Mouse (Mus musculus) intestine, embryonic 16.5 days (tissue): ENCODE results near the gene Add3. TPM values are rescaled to one million over a fixed set of nuclear protein-coding genes. Genes with fewer than 3 reads are reported as not detected.

Experiments
- ATAC-seq: fragments of 200-750 bp; cut with Nextera tagmentation; 2 replicates; pipeline ENCODE4 v1.8.0; 2017; ENCODE audit warnings: moderate TSS enrichment, moderate library complexity
- H3K27ac ChIP-seq: fragments of 300-500 bp; sonication (generic); 2 replicates; pipeline ENCODE4 v1.5.1; 2014; ENCODE audit warnings: mild to moderate bottlenecking, low read length
- H3K27me3 ChIP-seq: fragments of 300-500 bp; sonication (generic); replicated peaks from 2 replicates; pipeline ENCODE4 v1.6.1; 2014; ENCODE audit warnings: low read length, control low read depth, mixed read lengths; ENCODE audit not compliant: control insufficient read depth, insufficient read depth
- H3K36me3 ChIP-seq: fragments of 300-500 bp; sonication (generic); 2 replicates; pipeline ENCODE4 v1.6.1; 2014; ENCODE audit warnings: low read length, control low read depth; ENCODE audit not compliant: control insufficient read depth, insufficient read depth
- H3K4me1 ChIP-seq: fragments of 300-500 bp; sonication (generic); 2 replicates; pipeline ENCODE4 v1.6.1; 2014; ENCODE audit warnings: low read length, control low read depth, mixed read lengths; ENCODE audit not compliant: control insufficient read depth, insufficient read depth
- H3K4me2 ChIP-seq: fragments of 300-500 bp; sonication (generic); 2 replicates; pipeline ENCODE4 v1.6.1; 2014; ENCODE audit warnings: low read depth, low read length, control low read depth
- H3K4me3 ChIP-seq: fragments of 300-500 bp; sonication (generic); 2 replicates; pipeline ENCODE4 v1.5.1; 2014; ENCODE audit warnings: mild to moderate bottlenecking, low read length
- H3K9ac ChIP-seq: fragments of 300-500 bp; sonication (generic); 2 replicates; pipeline ENCODE4 v1.6.1; 2014; ENCODE audit warnings: low read depth, low read length
- H3K9me3 ChIP-seq: fragments of 300-500 bp; sonication (generic); 2 replicates; pipeline ENCODE4 v1.6.1; 2016; ENCODE audit warnings: low read length, control low read depth; ENCODE audit not compliant: control insufficient read depth
- WGBS: fragments of 180-500 bp; shearing (Covaris S2); extraction: QIAGEN DNeasy Blood & Tissue Kit; methylation state at CpG from one replicate; pipeline ENCODE4 v1.1.7; 2014; 5-methylcytosine and 5-hydroxymethylcytosine counted together
- polyA plus RNA-seq: library from polyadenylated mRNA; unstranded; fragments of >200 nt; fragmentation: Nextera tagmentation; extraction: Ambion mirVana; gene quantifications from 2 replicates; pipeline ENCODE4 v1.2.1, GENCODE M21; 2015

Gene Add3
- polyA plus RNA-seq, 1 experiment from 2014 or later: 120 TPM

DNA sequence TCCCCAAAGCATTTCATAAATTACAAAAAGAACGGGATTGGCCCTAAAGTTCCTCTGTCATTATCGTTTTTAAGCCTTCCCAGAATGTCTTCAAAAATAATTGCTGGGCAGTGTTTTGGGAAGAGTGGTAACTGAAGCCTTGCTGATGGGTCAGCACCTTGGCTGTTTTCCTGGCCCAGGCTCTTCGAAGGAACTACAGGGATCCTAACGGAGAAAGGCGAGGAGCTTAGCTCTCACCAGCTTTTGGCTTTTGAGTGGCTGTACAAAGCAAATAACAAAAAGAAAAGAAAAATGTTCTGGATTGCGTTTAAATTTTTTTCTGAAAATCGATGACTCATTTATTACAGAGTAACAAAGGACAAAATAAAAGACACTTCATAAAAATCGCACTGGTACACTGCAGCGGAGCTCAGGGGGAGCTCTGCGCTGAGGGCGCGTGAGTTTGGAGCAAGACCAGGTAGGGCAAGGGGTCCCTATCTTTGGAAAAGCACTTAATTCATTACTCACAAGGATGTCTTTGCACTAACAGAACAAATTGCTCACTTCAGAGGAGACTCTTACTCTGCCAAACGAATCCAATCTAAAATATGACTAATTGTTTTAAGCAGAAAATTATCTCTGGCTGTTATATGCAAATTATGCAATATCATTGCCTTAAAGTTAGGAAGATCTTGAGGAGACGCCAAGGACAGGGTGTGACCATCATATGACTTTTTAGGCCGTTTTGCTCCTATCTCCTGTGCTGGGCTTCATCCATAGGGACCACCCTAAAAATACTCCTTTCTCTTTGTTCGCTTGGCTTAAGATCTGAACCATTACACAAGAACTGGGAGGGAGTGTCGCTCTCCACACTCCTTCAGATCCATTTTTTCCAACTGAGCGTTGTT, 32.6 kb upstream of the Add3 start:
- Histone ChIP-seq H3K9ac (no peak overlapping the region), H3K36me3 (no peaks in the 10 kb centered on the region), H3K27me3 (no peaks in the 10 kb centered on the region), H3K4me1 (peaks cover 21% of the 10 kb centered on the region), H3K9me3 (no peaks in the 10 kb centered on the region), H3K4me3 (no peak overlapping the region), H3K27ac (no peak overlapping the region), H3K4me2 (no peak overlapping the region)
- 78% methylated on average over 18 of the region's 18 CpGs for WGBS
- no peak for ATAC-seq

DNA sequence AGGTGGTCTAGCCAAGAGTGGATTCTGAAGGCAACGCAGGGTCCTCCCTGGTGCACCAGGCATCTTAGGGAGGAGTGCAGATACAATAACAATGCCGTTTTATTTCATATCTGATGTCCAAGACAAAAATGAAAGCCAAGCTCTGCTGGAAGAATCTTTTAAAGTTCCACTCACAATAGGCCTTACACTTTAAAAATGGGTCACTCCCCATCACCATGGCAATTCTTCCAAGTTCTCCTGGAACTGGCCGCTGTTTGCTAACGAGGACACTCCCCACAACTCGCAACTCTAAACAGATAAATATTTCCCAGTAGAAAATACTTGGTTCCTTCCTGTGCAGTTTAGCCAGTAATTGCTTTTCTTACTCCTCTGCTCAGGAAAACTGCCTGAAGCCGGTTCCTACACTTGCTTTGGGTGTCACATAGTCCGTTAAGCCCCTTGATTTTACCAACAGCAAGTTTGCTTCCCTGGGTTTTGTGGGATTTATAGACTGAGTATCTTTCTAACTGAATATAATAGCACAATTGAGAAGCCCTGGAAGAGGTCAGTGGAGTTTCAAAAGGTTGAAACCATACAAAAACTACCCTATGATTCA, 28.1 kb upstream of the Add3 start:
- Histone ChIP-seq H3K36me3 (no peaks in the 10 kb centered on the region), H3K27me3 (no peaks in the 10 kb centered on the region), H3K9ac (no peak overlapping the region), H3K27ac (no peak overlapping the region), H3K4me1 (peaks cover 6% of the 10 kb centered on the region; the same call in 1 of the 2 replicates), H3K9me3 (no peaks in the 10 kb centered on the region), H3K4me3 (no peak overlapping the region), H3K4me2 (no peak overlapping the region)
- WGBS: 64% methylated on average over 7 of the region's 7 CpGs
- no peak for ATAC-seq

DNA sequence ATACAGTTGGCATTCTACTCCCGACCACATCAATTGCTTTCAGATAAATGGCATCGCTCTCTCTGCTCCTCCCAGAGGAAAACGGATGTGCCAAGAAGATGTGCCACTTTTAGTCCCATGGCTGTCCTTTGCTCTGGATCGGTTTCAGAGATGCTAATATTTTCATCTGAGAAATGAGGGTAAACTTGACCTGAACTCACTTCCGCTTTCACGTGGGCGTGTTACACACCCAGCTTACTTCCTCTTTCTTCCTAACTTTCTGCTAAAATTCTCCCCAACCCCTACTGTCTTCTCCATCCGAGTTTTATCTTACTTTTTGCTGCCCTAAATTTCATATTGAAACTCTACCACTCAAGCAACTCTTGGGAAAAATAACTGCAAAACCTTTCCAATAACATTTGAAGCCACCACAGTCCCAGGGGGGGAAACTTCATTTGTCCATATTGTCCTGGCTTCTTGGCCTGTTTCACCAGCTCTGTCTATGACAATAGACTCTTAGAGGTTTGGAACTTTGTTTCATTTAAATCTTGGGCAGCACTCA, 20.9 kb upstream of the Add3 start:
- Histone ChIP-seq H3K27ac (no peak overlapping the region), H3K4me3 (no peak overlapping the region), H3K9me3 (peaks cover 4% of the 10 kb centered on the region; the same call in 1 of the 2 replicates), H3K4me2 (no peak overlapping the region), H3K9ac (no peak overlapping the region), H3K27me3 (no peaks in the 10 kb centered on the region), H3K4me1 (no peaks in the 10 kb centered on the region), H3K36me3 (no peaks in the 10 kb centered on the region)
- 80% methylated on average over 8 of the region's 8 CpGs for WGBS
- ATAC-seq: no peak

DNA sequence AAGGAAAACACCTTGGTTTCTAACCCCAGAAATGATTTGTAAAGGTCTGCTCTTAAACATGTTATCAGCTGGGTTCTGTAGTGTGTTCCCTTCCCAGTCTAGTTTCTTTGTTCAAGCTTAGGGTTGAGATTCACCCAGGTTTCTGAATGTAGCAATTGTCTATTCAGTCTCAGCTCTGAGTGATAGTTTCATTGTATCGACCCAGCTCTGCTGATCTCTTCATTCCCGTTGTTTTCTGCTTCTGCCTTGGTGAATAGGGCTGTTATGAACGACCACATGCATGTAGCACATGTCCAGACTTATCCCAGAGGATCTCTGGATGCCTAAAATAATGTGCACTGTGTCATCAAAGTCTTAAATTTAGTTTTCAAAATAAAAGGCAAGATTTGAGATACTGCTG, 19.8 kb upstream of the Add3 start:
- no peak overlapping the region for H3K9ac ChIP-seq
- 77% methylated on average over 3 of the region's 3 CpGs for WGBS
- H3K4me3 ChIP-seq: no peak overlapping the region
- no peaks in the 10 kb centered on the region for H3K4me1 ChIP-seq
- H3K27ac ChIP-seq: no peak overlapping the region
- no peaks in the 10 kb centered on the region for H3K36me3 ChIP-seq
- no peaks in the 10 kb centered on the region for H3K27me3 ChIP-seq
- no peak for ATAC-seq
- no peak overlapping the region for H3K4me2 ChIP-seq
- peaks cover 4% of the 10 kb centered on the region; the same call in 1 of the 2 replicates for H3K9me3 ChIP-seq

DNA sequence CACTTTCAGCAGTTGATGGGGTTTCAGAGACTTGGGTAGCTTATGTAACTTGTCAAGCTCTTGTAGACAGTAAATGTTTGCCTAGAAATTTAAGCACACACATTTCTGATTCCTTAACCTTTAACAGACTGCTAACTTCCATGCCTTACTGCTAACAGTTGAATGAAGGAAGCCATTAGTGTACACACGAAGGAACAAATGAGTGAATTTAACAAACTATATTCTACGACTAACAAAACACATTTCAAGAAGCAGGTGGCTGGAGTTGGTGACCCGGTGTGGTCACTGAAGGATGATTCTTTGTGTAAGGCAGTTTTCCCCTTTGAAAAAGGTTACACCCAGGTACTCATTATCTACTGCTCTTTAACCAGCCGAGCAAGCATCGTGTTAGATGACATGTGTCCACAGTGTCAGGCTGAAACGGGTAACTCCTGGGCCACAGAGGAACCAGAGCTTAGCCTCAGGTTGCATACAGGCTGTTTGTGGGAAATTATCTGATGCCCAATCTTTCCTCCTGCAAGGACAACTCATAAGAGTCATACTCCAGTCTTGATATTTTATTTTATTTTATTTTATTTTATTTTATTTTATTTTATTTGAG, 17.5 kb upstream of the Add3 start:
- Histone ChIP-seq H3K9me3 (peaks cover 4% of the 10 kb centered on the region; the same call in 1 of the 2 replicates), H3K9ac (no peak overlapping the region), H3K4me2 (no peak overlapping the region), H3K4me3 (no peak overlapping the region), H3K4me1 (no peaks in the 10 kb centered on the region; the same call in 1 of the 2 replicates), H3K27me3 (no peaks in the 10 kb centered on the region), H3K27ac (no peak overlapping the region), H3K36me3 (no peaks in the 10 kb centered on the region)
- ATAC-seq: no peak
- 73% methylated on average over 6 of the region's 6 CpGs for WGBS

DNA sequence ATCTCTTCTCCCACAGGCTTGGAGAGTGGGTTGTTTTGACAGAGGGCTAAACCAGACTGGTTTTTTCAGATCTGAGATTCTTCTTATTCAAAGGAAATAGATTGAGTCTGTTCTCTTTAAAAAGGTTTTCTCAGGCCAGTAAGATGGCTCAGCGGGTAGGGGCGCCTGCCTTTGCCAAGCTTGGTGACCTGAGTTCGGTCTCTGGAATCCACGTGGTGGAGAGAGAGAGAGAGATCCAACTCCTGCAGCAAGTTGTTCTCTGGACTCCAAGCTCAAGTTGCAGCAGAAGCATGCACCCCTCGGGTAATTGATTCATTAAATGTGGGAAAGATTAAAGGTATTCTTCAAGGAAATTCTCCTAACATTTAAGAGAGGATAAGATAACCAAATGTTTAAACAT, 16.9 kb upstream of the Add3 start:
- 55% methylated on average over 5 of the region's 5 CpGs for WGBS
- Histone ChIP-seq H3K27me3 (no peaks in the 10 kb centered on the region), H3K4me1 (no peaks in the 10 kb centered on the region; the same call in 1 of the 2 replicates), H3K9me3 (peaks cover 4% of the 10 kb centered on the region; the same call in 1 of the 2 replicates), H3K9ac (no peak overlapping the region), H3K27ac (no peak overlapping the region), H3K36me3 (no peaks in the 10 kb centered on the region), H3K4me2 (no peak overlapping the region), H3K4me3 (no peak overlapping the region)
- ATAC-seq: no peak

DNA sequence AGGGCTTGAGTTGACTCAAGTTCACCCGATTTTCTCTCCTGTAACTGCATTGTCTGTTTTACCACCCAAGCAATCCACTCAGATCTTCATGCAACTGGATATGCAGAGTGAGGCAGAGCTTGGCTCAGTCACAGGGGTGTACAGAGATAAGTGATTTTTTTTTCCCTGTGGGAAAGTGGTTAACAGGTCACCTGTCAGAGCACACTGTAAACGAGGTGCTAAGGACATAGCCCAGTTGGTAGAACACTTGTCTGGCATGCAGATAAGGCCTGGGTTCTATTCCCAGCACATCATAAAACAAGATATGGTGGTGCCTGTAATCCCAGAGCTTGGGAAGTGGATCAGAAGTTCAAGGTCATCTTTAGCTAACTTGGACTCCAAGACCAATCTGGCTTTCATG, 14.6 kb upstream of the Add3 start:
- ATAC-seq: no peak
- Histone ChIP-seq H3K9me3 (peaks cover 4% of the 10 kb centered on the region; the same call in 1 of the 2 replicates), H3K27ac (0 out of 2 replicates have a peak overlapping the region, but pooled peaks have one; percentile 11), H3K27me3 (no peaks in the 10 kb centered on the region), H3K4me1 (peaks cover 15% of the 10 kb centered on the region), H3K4me3 (no peak overlapping the region), H3K36me3 (no peaks in the 10 kb centered on the region), H3K4me2 (no peak overlapping the region), H3K9ac (no peak overlapping the region)
- WGBS: 59% methylated on average over 2 of the region's 2 CpGs

DNA sequence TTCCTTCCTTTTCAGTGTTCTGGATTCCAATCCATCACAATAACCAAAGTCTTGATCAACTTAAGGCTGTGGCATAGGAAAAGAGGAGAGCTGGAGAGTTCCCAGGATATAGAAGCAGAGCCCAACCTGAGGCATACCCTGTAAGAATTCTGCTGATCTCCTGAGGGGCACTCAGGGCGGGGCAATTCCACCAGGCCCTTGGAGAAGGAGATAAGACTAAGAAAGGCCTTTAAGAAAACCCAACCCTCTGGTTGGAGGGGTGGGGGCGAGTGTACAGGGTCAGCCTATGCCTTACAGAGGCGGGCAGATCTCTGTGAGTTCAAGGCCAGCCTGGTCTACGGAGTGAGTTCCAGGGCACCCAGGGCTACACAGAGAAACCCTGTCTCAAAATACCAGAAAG, 13.7 kb upstream of the Add3 start:
- peak overlapping the region; percentile 56 for H3K27ac ChIP-seq
- no peak for ATAC-seq
- H3K4me1 ChIP-seq: peaks cover 15% of the 10 kb centered on the region
- no peaks in the 10 kb centered on the region for H3K36me3 ChIP-seq
- H3K4me3 ChIP-seq: no peak overlapping the region
- 60% methylated on average over 4 of the region's 4 CpGs for WGBS
- H3K27me3 ChIP-seq: no peaks in the 10 kb centered on the region
- no peak overlapping the region for H3K4me2 ChIP-seq
- no peak overlapping the region for H3K9ac ChIP-seq
- H3K9me3 ChIP-seq: peaks cover 3% of the 10 kb centered on the region; the same call in 1 of the 2 replicates
